Mouse (Mus musculus): ENCODE measurements around the gene Aqp11.

Aqp11 gene

GRCm38 (mm10) chr7:97707809-97708208 lies 30.3 kb downstream of the Aqp11 start:
- DNase-seq (ENCODE audit: low spot score in 2 of 2) = no peak

DNA sequence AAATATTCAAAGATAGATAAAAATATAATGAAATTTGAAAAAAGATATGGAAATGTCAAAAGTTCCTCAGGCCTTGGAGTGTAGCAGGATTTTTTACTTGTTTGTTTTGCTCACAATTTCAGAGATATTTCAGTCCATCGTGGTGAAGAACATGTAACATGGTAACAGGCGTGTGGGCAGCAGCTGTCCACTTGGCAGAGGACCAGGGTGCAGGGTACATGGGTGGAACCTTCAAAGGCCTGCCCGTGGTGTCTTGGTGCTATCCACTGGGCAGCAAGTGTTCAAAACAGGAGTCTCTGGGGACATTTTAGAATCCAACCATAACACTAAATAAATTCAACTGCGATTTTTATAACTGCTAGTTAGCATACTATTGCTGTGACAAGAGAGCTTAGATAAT lies 31.0 kb downstream of the Aqp11 start:
- no peak for DNase-seq (ENCODE audit: low spot score in 2 of 2)

DNA sequence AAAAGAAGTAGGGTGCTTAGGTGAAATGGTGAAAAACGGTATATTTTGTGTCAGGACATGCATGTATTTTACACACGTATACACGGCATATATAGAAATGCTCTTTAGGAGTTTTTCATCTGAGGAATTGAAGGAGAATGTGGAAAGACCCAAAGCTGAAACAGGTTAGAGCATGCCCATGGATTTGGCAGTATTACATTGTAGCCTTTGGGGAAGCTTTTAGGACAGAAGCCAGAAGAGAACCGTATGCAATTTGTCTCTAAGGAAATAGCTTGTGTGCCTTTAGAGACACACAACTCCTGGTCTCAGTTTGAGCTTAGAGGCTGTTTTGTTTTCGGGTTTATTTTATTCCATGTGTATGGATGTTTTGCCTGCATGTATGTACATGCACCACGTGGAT lies 37.0 kb downstream of the Aqp11 start:
- DNase-seq (ENCODE audit: low spot score in 2 of 2) = no peak

- DNase-seq (ENCODE audit: low spot score in 2 of 2) = no peak
Measured at GRCm38 (mm10) chr7:97700173-97700572, 37.9 kb downstream of the Aqp11 start.

DNA sequence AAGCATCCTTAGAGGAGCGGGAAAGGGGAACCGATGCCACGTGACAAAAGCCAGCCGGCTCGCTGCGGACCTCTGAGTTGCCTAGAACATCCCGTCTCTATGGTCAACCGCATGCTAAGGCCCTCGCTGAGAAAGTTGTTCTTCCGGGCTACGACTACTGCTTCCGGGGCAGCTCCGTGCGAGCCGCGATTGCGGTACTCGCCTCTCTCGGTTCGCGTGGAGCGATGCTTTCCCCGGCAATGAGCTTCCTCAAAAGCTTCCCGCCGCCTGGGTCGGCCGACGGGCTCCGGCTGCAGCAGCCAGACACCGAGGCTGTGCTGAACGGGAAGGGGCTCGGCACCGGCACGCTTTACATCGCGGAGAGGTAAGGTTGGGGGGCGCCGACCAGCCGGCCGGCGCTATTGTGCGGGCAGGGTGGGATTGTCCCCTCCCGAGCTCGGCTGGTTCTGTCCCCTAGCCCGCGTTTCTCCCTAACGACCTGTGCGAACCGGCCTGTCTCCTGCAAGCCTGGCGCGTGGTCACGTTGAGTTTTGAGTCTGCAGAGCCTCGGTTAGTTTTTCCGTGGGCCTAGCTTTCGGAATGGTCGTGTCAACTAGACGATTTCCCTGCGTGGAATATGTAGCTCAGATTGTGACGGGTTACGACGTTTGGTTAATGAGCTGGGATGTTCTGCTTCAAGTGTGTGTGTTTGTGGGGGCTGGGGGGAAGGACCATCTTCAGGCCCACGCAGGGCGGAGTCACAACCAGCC lies 41.4 kb downstream of the Aqp11 start, which contains the start of gene Clns1a:
Gene Clns1a (plus strand): TSS at position 129 of the 749 bp plus-strand sequence.
- DNase-seq (ENCODE audit: low spot score in 2 of 2) = peak; percentile 88 to 93

DNA sequence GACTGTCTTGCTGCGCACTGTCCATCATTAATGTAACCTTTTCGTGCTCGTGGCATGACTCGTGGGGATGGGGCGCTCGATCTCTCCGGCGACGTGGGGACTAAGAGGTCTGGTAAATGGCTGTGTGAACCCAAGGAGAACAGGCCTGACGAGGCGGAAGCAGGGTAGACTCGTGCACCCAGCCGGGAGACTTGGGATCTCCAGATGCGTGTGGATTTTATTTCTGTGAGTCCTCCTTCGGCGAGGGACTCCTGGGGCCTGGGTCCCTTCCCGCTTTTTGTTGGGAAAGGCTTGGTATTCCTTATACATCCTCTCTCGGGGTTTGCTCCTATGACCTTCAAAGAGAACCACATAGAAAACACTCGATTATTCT lies 42.0 kb downstream of the Aqp11 start:
- no peak for DNase-seq (ENCODE audit: low spot score in 2 of 2)

- DNase-seq (ENCODE audit: low spot score in 2 of 2) = no peak
Measured at GRCm38 (mm10) chr7:97695441-97695840, 42.6 kb downstream of the Aqp11 start.

DNA sequence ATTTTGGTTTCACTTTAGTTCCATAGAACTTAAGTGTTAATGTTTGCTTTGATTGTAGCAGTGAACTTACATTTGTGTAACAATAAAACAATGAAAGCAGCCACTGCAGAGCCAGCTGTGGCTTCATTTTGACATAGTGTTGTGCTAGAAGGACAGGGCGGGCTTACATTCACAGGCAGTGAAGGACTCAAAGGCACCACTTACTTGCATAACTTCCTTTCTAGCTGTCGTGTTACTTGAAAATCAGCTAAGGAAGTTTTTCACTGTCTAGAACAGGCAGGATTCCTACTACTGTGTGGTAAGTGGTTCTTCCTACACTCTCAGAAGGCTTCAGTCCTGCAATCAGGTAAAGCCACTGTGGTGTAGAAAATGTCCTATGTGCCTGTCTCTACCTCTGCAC lies 50.3 kb downstream of the Aqp11 start:
- no peak for DNase-seq (ENCODE audit: low spot score in 2 of 2)

DNA sequence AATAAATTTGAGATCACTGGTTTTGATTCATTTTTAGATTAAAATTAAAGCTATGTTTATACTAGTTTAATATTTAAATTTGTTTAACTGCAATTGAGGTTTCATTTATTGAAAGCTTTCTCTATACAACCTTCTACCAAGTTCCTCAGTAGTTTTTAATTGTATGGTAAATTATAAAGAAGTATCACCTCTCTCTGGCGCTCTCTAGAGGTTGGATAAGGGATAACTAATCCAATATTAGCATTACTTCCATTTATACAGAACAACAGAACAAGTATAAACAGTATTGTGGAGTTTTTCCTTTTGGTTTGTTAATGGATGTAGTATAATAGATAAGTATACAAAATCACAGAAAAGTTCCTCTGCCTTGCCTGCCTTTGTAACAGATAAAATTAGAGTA lies 58.9 kb downstream of the Aqp11 start:
- no peak for DNase-seq (ENCODE audit: low spot score in 2 of 2)
